Mouse (Mus musculus) embryonic fibroblast, embryonic 13.5 days (primary cell): ENCODE measurements around the gene Phactr4.

Experiments
- CTCF ChIP-seq: IDR thresholded peaks from 2 replicates; pipeline ENCODE4 v1.5.1; 2011; ENCODE audit warnings: mild to moderate bottlenecking, control low read depth, low read length, moderate library complexity, borderline replicate concordance; ENCODE audit not compliant: insufficient read depth
- POLR2A ChIP-seq: IDR thresholded peaks from 2 replicates; pipeline ENCODE4 v1.6.1; 2011; ENCODE audit warnings: low read depth, mild to moderate bottlenecking, control low read depth, low read length, moderate library complexity

GRCm38 (mm10) chr4:132387617-132388016, 34.7 kb downstream of the Phactr4 start:
- TF ChIP-seq CTCF (no peak), POLR2A (no peak)
